Mouse (Mus musculus) kidney, embryonic 15.5 days (tissue): ENCODE data around the gene Cdk15. TPM values are rescaled to one million over a fixed set of nuclear protein-coding genes. Genes with fewer than 3 reads are reported as not detected.
A peak's percentile ranks its signal among the peaks of the same experiment; 100 is the strongest.

Source experiments
- ATAC-seq: fragments of 200-750 bp; cut with Nextera tagmentation; replicated peaks from 2 replicates; pipeline ENCODE4 v1.8.0; 2017; ENCODE audit warnings: moderate TSS enrichment; ENCODE audit not compliant: low FRiP score
- H3K27ac ChIP-seq: fragments of 300-500 bp; sonication (generic); 2 replicates; pipeline ENCODE4 v1.5.1; 2015; ENCODE audit warnings: mild to moderate bottlenecking, inconsistent platforms
- H3K27me3 ChIP-seq: fragments of 300-500 bp; sonication (generic); 2 replicates; pipeline ENCODE4 v1.6.1; 2015; ENCODE audit warnings: inconsistent platforms
- H3K36me3 ChIP-seq: fragments of 300-500 bp; sonication (generic); 2 replicates; pipeline ENCODE4 v1.6.1; 2015; ENCODE audit warnings: inconsistent platforms
- H3K4me1 ChIP-seq: fragments of 300-500 bp; sonication (generic); 2 replicates; pipeline ENCODE4 v1.6.1; 2015; ENCODE audit warnings: inconsistent platforms
- H3K4me2 ChIP-seq: fragments of 300-500 bp; sonication (generic); 2 replicates; pipeline ENCODE4 v1.6.1; 2015; ENCODE audit warnings: moderate library complexity, mild to moderate bottlenecking, inconsistent platforms
- H3K4me3 ChIP-seq: fragments of 300-500 bp; sonication (generic); replicated peaks from 2 replicates; pipeline ENCODE4 v1.5.1; 2015; ENCODE audit warnings: mild to moderate bottlenecking, inconsistent platforms
- H3K9ac ChIP-seq: fragments of 300-500 bp; sonication (generic); 2 replicates; pipeline ENCODE4 v1.6.1; 2015; ENCODE audit warnings: mild to moderate bottlenecking, inconsistent platforms
- H3K9me3 ChIP-seq: fragments of 300-500 bp; sonication (generic); replicated peaks from 2 replicates; pipeline ENCODE4 v1.6.1; 2016; ENCODE audit warnings: inconsistent platforms
- WGBS: fragments of 180-500 bp; shearing (Covaris S2); methylation state at CpG from one replicate; pipeline ENCODE4 v1.1.7; 2015; ENCODE audit warnings: mixed read lengths; 5-methylcytosine and 5-hydroxymethylcytosine counted together
- polyA plus RNA-seq: library from polyadenylated mRNA; unstranded; fragments of >200 nt; fragmentation: Nextera tagmentation; extraction: Ambion mirVana; gene quantifications from 2 replicates; pipeline ENCODE4 v1.2.1, GENCODE M21; 2015

The Cdk15 gene
- polyA plus RNA-seq, 1 experiment from 2014 or later = 0.74 TPM

DNA sequence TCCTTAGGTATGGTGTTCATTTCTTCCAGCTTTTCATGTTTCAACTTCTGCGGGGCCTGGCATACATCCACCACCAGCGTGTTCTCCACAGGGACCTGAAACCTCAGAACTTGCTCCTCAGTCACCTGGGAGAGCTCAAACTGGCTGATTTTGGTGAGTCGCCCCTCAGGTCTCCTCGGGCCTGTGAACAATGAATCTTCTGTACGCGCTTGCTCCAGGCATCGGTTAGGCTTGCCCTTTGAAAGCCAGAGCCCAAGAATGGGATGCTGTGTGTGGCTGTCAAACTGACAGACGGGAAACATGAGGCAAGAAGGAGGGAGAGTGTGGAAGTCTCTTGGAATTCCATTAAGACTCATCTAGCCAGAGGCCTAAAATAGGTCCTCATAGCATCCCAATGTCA is 31.0 kb downstream of the Cdk15 start:
- Histone ChIP-seq H3K9me3 (no peaks in the 10 kb centered on the region), H3K4me1 (no peaks in the 10 kb centered on the region), H3K36me3 (no peaks in the 10 kb centered on the region), H3K4me3 (no peak overlapping the region), H3K9ac (no peak overlapping the region), H3K27ac (no peak overlapping the region), H3K27me3 (no peaks in the 10 kb centered on the region), H3K4me2 (no peak overlapping the region)
- no peak for ATAC-seq
- 67% methylated on average over 8 of the region's 8 CpGs for WGBS

GRCm38 (mm10) chr1:59291652-59292051 is 34.9 kb downstream of the Cdk15 start:
- H3K27ac ChIP-seq = no peak overlapping the region
- WGBS = 42% methylated on average over 2 of the region's 2 CpGs
- H3K4me2 ChIP-seq = no peak overlapping the region
- no peaks in the 10 kb centered on the region for H3K4me1 ChIP-seq
- no peak overlapping the region for H3K9ac ChIP-seq
- H3K9me3 ChIP-seq = no peaks in the 10 kb centered on the region
- ATAC-seq = no peak
- no peak overlapping the region for H3K4me3 ChIP-seq
- no peaks in the 10 kb centered on the region for H3K27me3 ChIP-seq
- no peaks in the 10 kb centered on the region for H3K36me3 ChIP-seq

GRCm38 (mm10) chr1:59295769-59296168 is 39.1 kb downstream of the Cdk15 start:
- Histone ChIP-seq H3K4me1 (0 out of 2 replicates have a peak, but pooled peaks cover 3% of the 10 kb centered on the region), H3K36me3 (no peaks in the 10 kb centered on the region), H3K27me3 (no peaks in the 10 kb centered on the region), H3K27ac (peak overlapping the region; percentile 42; the same call in 1 of the 2 replicates), H3K9me3 (no peaks in the 10 kb centered on the region), H3K9ac (no peak overlapping the region), H3K4me2 (no peak overlapping the region), H3K4me3 (no peak overlapping the region)
- 68% methylated on average over 1 of the region's 1 CpGs for WGBS
- 0 out of 2 replicates have a peak, but pooled peaks have one; percentile 49 for ATAC-seq

DNA sequence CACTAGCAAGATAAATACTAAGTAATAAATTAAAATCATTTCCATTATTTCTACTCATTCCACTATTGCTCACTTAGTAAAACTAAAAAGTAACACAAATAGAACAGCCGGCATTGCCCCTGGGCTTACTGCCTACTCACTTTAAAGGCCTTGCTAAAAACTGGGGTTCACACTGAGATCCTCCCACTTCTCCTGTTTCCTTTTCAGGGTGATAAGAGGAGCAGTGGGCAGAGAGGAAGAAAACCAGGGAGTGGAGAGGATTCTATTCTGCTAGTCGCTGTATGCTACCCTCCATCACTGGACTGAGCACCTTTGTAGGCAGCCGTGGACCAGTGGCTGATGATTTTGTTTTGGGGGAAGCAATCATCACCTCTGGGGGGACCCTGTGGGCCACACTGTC is 40.5 kb downstream of the Cdk15 start:
- Histone ChIP-seq H3K4me3 (no peak overlapping the region), H3K36me3 (no peaks in the 10 kb centered on the region), H3K9ac (no peak overlapping the region), H3K4me1 (0 out of 2 replicates have a peak, but pooled peaks cover 3% of the 10 kb centered on the region), H3K27ac (no peak overlapping the region), H3K4me2 (no peak overlapping the region), H3K9me3 (no peaks in the 10 kb centered on the region), H3K27me3 (no peaks in the 10 kb centered on the region)
- no peak for ATAC-seq
- WGBS = 80% methylated on average over 3 of the region's 3 CpGs

DNA sequence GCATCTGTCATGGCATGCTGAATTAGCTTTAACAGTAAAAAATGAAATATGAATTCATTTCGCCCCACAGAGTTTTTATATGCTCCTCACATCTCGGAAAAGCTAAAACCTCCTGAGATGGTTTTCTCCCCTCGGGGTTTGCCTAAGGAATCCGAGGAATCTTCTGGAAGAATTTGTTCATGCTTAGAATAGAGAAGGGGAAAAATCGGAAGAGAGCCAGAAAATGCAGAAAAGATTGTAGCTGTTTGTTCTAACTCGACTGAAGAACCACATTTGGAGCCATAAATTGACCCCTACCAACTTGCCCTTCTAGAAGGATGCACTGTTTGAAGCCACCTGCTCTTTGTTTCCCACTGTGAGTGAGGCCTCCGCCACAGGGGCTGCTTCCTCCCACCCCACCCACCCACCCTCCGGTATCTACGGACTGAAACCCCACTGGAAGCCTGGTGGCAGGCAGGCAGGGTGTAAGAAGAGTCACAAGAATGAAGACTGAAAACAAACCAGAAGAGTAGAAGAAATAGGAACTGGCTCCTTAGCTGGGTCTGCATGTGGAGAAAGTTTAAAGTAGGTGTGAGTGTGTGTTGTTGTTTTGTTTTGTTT is 41.9 kb downstream of the Cdk15 start:
- 48% methylated on average over 9 of the region's 9 CpGs for WGBS
- Histone ChIP-seq H3K4me2 (no peak overlapping the region), H3K4me1 (0 out of 2 replicates have a peak, but pooled peaks cover 3% of the 10 kb centered on the region), H3K27me3 (no peaks in the 10 kb centered on the region), H3K27ac (no peak overlapping the region), H3K9ac (no peak overlapping the region), H3K9me3 (no peaks in the 10 kb centered on the region), H3K36me3 (no peaks in the 10 kb centered on the region), H3K4me3 (no peak overlapping the region)
- ATAC-seq = no peak

GRCm38 (mm10) chr1:59307310-59307709 is 50.6 kb downstream of the Cdk15 start:
- Histone ChIP-seq H3K27ac (no peak overlapping the region), H3K9ac (no peak overlapping the region), H3K4me1 (no peaks in the 10 kb centered on the region), H3K9me3 (no peaks in the 10 kb centered on the region), H3K36me3 (no peaks in the 10 kb centered on the region), H3K27me3 (no peaks in the 10 kb centered on the region), H3K4me3 (no peak overlapping the region), H3K4me2 (no peak overlapping the region)
- no peak for ATAC-seq
- 88% methylated on average over 5 of the region's 5 CpGs for WGBS

GRCm38 (mm10) chr1:59311292-59311885 is 54.7 kb downstream of the Cdk15 start:
- 63% methylated on average over 5 of the region's 5 CpGs for WGBS
- no peak overlapping the region for H3K4me2 ChIP-seq
- H3K9me3 ChIP-seq = no peaks in the 10 kb centered on the region
- H3K27me3 ChIP-seq = no peaks in the 10 kb centered on the region
- H3K9ac ChIP-seq = no peak overlapping the region
- no peak for ATAC-seq
- no peaks in the 10 kb centered on the region for H3K36me3 ChIP-seq
- peaks cover 21% of the 10 kb centered on the region for H3K4me1 ChIP-seq
- H3K27ac ChIP-seq = no peak overlapping the region
- H3K4me3 ChIP-seq = no peak overlapping the region

DNA sequence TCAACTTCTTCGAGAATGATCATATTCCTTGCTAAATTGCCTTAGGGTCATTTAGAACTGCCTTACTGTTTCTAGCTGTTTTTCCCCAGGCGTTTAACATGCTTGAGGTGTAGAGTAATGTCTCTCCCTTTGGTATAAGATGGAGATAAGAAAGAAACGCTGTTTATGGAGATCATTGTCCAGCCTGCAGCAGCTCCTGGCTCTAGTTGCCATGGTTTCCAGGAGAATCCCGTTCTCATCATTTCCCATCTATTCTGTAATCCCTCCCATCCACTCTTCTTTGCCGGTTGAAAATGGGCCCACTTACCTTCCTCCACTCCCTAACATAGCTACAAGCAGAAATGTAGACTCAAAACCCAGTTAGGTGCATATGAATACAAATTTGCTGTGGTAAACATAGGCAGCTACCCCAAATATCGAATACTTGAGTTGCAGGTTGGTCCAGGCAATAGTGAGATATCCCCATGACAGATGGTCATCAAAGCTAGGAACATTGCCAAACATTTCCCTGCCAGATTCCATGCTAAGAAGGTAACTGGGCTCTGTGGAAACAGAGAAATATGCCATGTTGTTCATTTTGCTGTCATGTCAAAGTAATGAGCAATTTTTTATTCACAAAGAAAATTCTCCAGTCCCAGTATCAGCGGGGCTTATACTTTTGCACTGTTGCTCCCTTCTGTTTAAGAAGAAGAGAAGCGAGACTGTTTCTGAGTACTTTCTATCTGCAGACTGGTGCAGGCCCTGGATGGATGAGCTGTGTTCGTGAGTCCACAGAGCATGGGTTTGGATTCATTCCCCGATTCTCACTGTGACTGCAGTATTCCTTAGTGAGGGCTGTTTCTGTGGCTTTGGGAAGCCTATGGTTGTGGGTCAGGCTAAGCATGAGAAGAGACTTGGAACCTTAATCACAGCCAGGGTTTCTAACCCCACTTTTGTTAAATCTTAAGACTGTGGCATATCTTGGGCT is 55.8 kb downstream of the Cdk15 start:
- Histone ChIP-seq H3K36me3 (no peaks in the 10 kb centered on the region), H3K9ac (no peak overlapping the region), H3K4me1 (peaks cover 24% of the 10 kb centered on the region), H3K27me3 (no peaks in the 10 kb centered on the region), H3K4me2 (no peak overlapping the region), H3K4me3 (no peak overlapping the region), H3K27ac (no peak overlapping the region), H3K9me3 (no peaks in the 10 kb centered on the region)
- 78% methylated on average over 10 of the region's 10 CpGs for WGBS
- ATAC-seq = no peak

DNA sequence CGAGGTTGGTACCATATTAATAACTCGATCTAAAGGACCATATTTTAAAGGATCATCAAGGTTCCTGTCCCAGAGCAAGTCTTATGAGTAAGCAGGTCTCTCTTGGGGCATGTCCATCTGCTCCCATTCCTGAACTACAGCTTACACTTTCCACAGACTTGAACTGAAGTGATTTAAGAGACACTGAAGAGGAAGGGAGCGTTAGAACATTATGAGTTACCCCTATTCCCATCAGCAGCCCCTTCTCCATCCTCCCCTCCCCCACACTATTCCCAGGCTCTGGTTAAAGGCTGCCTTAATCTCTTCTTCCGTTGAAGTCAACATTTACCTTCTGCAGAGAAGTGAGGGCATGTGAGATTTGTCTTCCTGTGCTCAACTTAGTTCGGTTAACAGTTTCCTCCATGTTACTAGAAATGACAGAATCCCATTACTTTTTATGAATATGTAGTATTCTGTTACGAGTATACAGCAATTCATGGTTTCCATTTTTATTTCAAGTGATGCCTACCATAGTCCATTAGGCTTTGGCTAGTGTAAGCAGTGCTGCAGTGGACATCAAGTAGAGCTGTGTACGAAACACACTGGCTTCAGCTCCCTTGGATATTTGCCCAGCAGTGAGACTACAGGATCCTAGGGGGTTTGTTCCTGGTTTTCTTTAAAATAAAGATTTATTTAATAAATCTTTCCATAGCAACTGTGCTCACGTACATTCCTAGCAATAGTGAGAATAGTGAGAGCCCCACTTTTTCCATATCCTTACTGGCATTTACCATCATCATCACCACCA is 56.6 kb downstream of the Cdk15 start:
- H3K4me2 ChIP-seq = no peak overlapping the region
- no peaks in the 10 kb centered on the region for H3K27me3 ChIP-seq
- no peak for ATAC-seq
- WGBS = 72% methylated on average over 8 of the region's 8 CpGs
- H3K4me1 ChIP-seq = peaks cover 25% of the 10 kb centered on the region
- H3K9ac ChIP-seq = no peak overlapping the region
- no peak overlapping the region for H3K27ac ChIP-seq
- no peak overlapping the region for H3K4me3 ChIP-seq
- H3K9me3 ChIP-seq = no peaks in the 10 kb centered on the region
- no peaks in the 10 kb centered on the region for H3K36me3 ChIP-seq

DNA sequence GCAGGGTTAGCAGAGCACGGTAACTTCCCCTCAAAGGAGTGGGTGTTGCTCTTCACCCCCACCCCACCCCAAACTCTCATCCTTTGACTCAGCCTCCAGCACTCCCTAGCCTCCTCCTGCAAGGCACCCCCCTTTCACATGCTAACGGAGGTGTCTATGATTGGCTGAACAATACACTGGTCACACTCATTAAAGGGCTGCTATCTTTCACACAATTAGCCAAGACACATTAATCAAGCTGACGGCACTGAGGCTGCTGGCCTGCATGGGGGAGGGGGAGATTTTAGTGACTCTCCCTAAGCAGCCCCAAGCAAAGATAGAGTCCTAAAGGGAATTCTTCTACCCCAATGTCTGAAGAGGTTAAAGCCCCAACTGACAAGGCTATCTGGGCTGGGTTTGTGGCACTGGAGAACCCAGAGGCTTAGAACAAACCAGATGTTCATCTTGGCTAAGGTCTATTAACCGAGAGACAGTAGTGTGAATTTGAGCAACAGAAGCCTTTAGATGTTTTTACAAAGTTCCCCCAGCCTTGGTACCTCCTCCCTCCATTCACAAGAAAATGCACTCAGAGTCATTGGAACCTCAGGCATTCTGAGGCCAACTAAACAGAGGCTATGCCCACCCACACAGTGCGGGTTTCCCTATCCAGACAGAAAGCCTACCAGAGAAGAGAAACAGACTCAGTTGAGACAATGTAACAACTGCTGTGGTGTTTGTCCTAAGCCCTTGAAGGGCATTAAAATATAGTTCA is 58.5 kb downstream of the Cdk15 start:
- H3K27me3 ChIP-seq = no peaks in the 10 kb centered on the region
- no peaks in the 10 kb centered on the region for H3K9me3 ChIP-seq
- peak overlapping the region; percentile 66 for H3K27ac ChIP-seq
- WGBS = 7% methylated on average over 5 of the region's 5 CpGs
- H3K36me3 ChIP-seq = no peaks in the 10 kb centered on the region
- H3K4me2 ChIP-seq = peak overlapping the region; percentile 13
- no peak overlapping the region for H3K9ac ChIP-seq
- peak; percentile 86 for ATAC-seq
- H3K4me1 ChIP-seq = peaks cover 29% of the 10 kb centered on the region
- H3K4me3 ChIP-seq = no peak overlapping the region

GRCm38 (mm10) chr1:59316031-59316385 is 59.3 kb downstream of the Cdk15 start:
- Histone ChIP-seq H3K4me2 (peak overlapping the region; percentile 40; the same call in 1 of the 2 replicates), H3K4me1 (peaks cover 36% of the 10 kb centered on the region), H3K4me3 (no peak overlapping the region), H3K36me3 (no peaks in the 10 kb centered on the region), H3K9ac (no peak overlapping the region), H3K9me3 (no peaks in the 10 kb centered on the region), H3K27me3 (no peaks in the 10 kb centered on the region), H3K27ac (peak overlapping the region; percentile 34; the same call in 1 of the 2 replicates)
- no peak for ATAC-seq
- 21% methylated on average over 9 of the region's 9 CpGs for WGBS
